Mouse (Mus musculus): Measurements from ENCODE around the gene 9930111J21Rik1. TPM values are rescaled to one million over a fixed set of nuclear protein-coding genes. Genes with fewer than 3 reads are reported as not detected.
"Not testable (repeated sequence)": the region's sequence is repeated elsewhere in the genome, so short reads cannot be mapped to it uniquely, and the experiment has no call there.

9930111J21Rik1 gene
- total RNA-seq (2012; rRNA removed), result 0.04 TPM in 1 of 2 replicates, not detected in the other
- under 1 TPM in 1 of 2 experiments, not detected in 1; 0.06 TPM for polyA plus RNA-seq (2012; ENCODE audit: insufficient read depth in 1 of 2, insufficient read length in 2 of 2, low read depth in 1 of 2, low replicate concordance in 2 of 2, missing spikeins in 1 of 2)

DNA sequence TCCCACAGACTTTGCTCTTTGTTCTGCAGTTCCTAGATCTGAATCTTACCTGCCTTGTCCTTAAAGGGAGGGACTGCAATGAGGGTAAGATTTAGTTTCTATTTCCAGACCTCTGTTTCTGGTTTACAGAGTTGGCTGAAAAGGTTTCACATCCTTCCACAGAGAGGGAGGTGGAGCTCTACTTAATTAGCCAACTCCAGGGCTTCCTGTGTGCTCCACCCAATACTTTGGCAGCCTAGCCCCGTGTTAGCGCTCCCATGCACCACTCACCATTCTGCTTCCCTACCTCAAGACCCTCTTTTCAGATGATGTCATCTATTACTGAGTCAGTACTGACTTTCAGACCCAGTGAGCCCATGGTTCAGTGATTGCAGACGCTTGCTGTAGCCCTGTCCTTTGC is at the start of gene 9930111J21Rik1:
TSS of gene 9930111J21Rik1 (minus strand) at position 148 of the 400 bp plus-strand sequence.
- not testable (repeated sequence) for H3K9me3 ChIP-seq (replicated peaks; ENCODE audit: insufficient read depth, low read length); H3K4me3 ChIP-seq (ENCODE audit: control insufficient read depth in 1 of 2, insufficient read depth in 1 of 2, low read depth in 2 of 2, low read length in 2 of 2); DNase-seq (ENCODE audit: low read depth, low spot score); H3K27me3 ChIP-seq (ENCODE audit: control insufficient read depth in 1 of 2, insufficient read depth in 2 of 2, low read length in 2 of 2); H3K79me2 ChIP-seq (ENCODE audit: control insufficient read depth, insufficient read depth, low read length, poor library complexity); H3K4me1 ChIP-seq (ENCODE audit: control insufficient read depth in 1 of 2, insufficient read depth in 2 of 2, low read length in 2 of 2); H3K9ac ChIP-seq (ENCODE audit: control insufficient read depth, low read depth, low read length, poor library complexity, severe bottlenecking); H3K36me3 ChIP-seq (ENCODE audit: control insufficient read depth in 1 of 2, insufficient read depth in 2 of 2, low read length in 2 of 2); H3K27ac ChIP-seq (ENCODE audit: control insufficient read depth, low read depth, low read length)

DNA sequence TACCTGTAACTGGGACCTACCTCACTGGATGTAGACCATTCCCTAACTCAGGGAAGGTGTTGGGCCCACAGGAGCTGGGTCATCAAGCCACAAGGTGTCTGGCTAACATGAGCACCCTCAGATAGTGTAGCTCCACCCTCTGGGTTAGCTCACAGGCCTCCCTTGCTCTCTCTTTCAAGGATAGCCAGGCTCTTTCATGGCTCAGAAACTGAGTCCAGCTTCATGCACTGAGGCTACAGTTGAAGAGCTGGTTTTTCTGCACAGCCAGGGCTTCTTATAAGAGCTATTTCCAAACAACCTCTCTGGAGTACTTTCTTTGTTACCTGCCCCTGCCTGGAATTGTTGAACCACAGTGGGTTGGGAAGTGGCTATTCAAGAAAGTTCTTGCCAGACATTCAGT is 32.9 kb upstream of the 9930111J21Rik1 start:
- H3K36me3 ChIP-seq (ENCODE audit: control insufficient read depth in 1 of 2, insufficient read depth in 2 of 2, low read length in 2 of 2); H3K27me3 ChIP-seq (ENCODE audit: control insufficient read depth in 1 of 2, insufficient read depth in 2 of 2, low read length in 2 of 2); DNase-seq (ENCODE audit: low read depth, low spot score); H3K4me3 ChIP-seq (ENCODE audit: control insufficient read depth in 1 of 2, insufficient read depth in 1 of 2, low read depth in 2 of 2, low read length in 2 of 2); H3K9ac ChIP-seq (ENCODE audit: control insufficient read depth, low read depth, low read length, poor library complexity, severe bottlenecking); H3K27ac ChIP-seq (ENCODE audit: control insufficient read depth, low read depth, low read length); H3K9me3 ChIP-seq (replicated peaks; ENCODE audit: insufficient read depth, low read length); H3K4me1 ChIP-seq (ENCODE audit: control insufficient read depth in 1 of 2, insufficient read depth in 2 of 2, low read length in 2 of 2); H3K79me2 ChIP-seq (ENCODE audit: control insufficient read depth, insufficient read depth, low read length, poor library complexity): not testable (repeated sequence)

DNA sequence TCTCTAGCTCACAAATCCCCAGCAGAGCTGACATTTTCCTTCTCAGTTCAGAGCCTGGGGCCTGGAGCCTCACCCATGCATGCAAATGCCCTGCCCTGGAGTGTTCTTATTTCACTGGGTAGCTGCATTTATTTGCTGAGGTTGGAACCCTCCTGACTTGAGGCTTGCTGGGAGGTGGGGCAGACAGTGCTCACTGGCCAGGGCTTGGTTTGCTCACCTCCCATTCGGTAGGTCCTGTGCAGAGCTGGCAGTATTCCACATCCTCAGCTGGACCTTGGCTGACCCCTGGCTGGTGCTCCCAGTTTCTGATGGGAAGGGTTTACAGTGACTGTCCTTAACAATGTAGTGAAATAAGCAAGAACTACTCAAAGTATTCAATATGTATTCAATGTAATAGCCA is 27.6 kb upstream of the 9930111J21Rik1 start:
- not testable (repeated sequence) for DNase-seq (ENCODE audit: low read depth, low spot score)

DNA sequence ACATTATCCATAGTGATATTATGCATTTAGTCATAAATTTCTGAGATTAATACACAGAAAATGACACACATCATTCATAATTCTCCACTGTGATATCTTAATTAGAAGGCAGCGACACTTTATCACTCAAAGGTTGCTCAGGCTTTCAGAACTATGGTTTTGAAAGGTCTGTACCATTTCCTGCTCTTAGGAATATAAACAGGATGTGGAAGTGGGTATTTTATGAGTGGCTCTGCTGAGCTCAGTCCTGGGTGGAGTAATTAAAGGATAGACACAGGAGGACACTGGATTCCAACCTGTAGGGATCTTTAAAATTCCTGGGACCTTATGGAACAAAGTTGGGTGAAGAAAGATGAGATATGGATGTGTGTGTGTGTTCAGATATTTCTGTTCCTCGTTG is 27.1 kb upstream of the 9930111J21Rik1 start:
- not testable (repeated sequence) for H3K4me3 ChIP-seq (ENCODE audit: control insufficient read depth in 1 of 2, insufficient read depth in 1 of 2, low read depth in 2 of 2, low read length in 2 of 2); H3K79me2 ChIP-seq (ENCODE audit: control insufficient read depth, insufficient read depth, low read length, poor library complexity); DNase-seq (ENCODE audit: low read depth, low spot score); H3K9ac ChIP-seq (ENCODE audit: control insufficient read depth, low read depth, low read length, poor library complexity, severe bottlenecking); H3K36me3 ChIP-seq (ENCODE audit: control insufficient read depth in 1 of 2, insufficient read depth in 2 of 2, low read length in 2 of 2); H3K27ac ChIP-seq (ENCODE audit: control insufficient read depth, low read depth, low read length); H3K4me1 ChIP-seq (ENCODE audit: control insufficient read depth in 1 of 2, insufficient read depth in 2 of 2, low read length in 2 of 2); H3K27me3 ChIP-seq (ENCODE audit: control insufficient read depth in 1 of 2, insufficient read depth in 2 of 2, low read length in 2 of 2); H3K9me3 ChIP-seq (replicated peaks; ENCODE audit: insufficient read depth, low read length)

More for the DNA sequence above, 27.6 kb upstream of the 9930111J21Rik1 start:
- not testable (repeated sequence) for H3K27ac ChIP-seq (ENCODE audit: control insufficient read depth, low read depth, low read length); H3K36me3 ChIP-seq (ENCODE audit: control insufficient read depth in 1 of 2, insufficient read depth in 2 of 2, low read length in 2 of 2); H3K27me3 ChIP-seq (ENCODE audit: control insufficient read depth in 1 of 2, insufficient read depth in 2 of 2, low read length in 2 of 2); H3K79me2 ChIP-seq (ENCODE audit: control insufficient read depth, insufficient read depth, low read length, poor library complexity); H3K4me3 ChIP-seq (ENCODE audit: control insufficient read depth in 1 of 2, insufficient read depth in 1 of 2, low read depth in 2 of 2, low read length in 2 of 2); H3K9me3 ChIP-seq (replicated peaks; ENCODE audit: insufficient read depth, low read length); H3K9ac ChIP-seq (ENCODE audit: control insufficient read depth, low read depth, low read length, poor library complexity, severe bottlenecking); H3K4me1 ChIP-seq (ENCODE audit: control insufficient read depth in 1 of 2, insufficient read depth in 2 of 2, low read length in 2 of 2)

DNA sequence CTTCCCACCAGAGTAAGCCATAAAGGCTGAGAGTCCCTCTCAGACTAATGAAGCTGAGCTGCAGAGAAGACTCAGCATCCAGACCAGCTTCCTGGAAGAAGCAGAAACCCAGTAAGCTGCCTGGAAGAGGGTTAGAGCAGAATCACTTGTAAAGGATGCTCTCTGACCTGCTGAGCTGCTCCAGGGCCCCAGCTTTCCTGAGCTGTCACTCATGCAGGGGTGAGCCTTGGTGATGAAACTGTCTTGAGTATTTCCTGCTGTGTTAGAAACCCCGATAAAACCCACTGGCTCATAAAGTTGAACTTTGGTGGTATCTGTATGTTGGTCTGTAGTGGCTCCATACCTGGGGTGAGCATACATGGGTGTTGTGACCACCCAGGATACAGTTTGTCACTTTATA is 21.2 kb upstream of the 9930111J21Rik1 start:
- not testable (repeated sequence) for H3K27me3 ChIP-seq (ENCODE audit: control insufficient read depth in 1 of 2, insufficient read depth in 2 of 2, low read length in 2 of 2); H3K79me2 ChIP-seq (ENCODE audit: control insufficient read depth, insufficient read depth, low read length, poor library complexity); H3K27ac ChIP-seq (ENCODE audit: control insufficient read depth, low read depth, low read length); H3K4me3 ChIP-seq (ENCODE audit: control insufficient read depth in 1 of 2, insufficient read depth in 1 of 2, low read depth in 2 of 2, low read length in 2 of 2); H3K36me3 ChIP-seq (ENCODE audit: control insufficient read depth in 1 of 2, insufficient read depth in 2 of 2, low read length in 2 of 2); DNase-seq (ENCODE audit: low read depth, low spot score); H3K9ac ChIP-seq (ENCODE audit: control insufficient read depth, low read depth, low read length, poor library complexity, severe bottlenecking); H3K9me3 ChIP-seq (replicated peaks; ENCODE audit: insufficient read depth, low read length); H3K4me1 ChIP-seq (ENCODE audit: control insufficient read depth in 1 of 2, insufficient read depth in 2 of 2, low read length in 2 of 2)

DNA sequence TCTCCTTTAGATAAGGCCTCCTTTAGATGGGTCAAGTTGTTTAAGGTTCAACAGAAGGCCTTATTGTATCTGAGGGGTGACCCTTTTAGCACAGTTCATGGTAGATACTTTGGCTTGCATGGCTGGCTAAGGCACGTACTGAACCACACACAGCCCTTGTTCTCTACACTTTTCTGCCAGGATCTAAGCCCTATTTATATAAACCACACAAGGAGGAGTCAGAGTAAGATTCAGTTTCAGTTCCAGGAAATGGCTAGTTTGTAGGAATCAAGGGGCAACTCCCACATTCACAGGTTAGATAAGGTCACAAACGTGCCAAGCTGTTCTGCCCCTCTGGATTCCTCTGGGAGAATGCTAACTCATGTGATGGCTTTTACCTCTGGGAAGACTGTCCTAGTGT is 14.8 kb upstream of the 9930111J21Rik1 start, which contains the start of gene Tgtp1:
TSS of gene Tgtp1 (minus strand) at position 155 of the 400 bp plus-strand sequence.
- not testable (repeated sequence) for H3K4me1 ChIP-seq (ENCODE audit: control insufficient read depth in 1 of 2, insufficient read depth in 2 of 2, low read length in 2 of 2); H3K27me3 ChIP-seq (ENCODE audit: control insufficient read depth in 1 of 2, insufficient read depth in 2 of 2, low read length in 2 of 2); H3K79me2 ChIP-seq (ENCODE audit: control insufficient read depth, insufficient read depth, low read length, poor library complexity); H3K27ac ChIP-seq (ENCODE audit: control insufficient read depth, low read depth, low read length); H3K9ac ChIP-seq (ENCODE audit: control insufficient read depth, low read depth, low read length, poor library complexity, severe bottlenecking); H3K9me3 ChIP-seq (replicated peaks; ENCODE audit: insufficient read depth, low read length); H3K36me3 ChIP-seq (ENCODE audit: control insufficient read depth in 1 of 2, insufficient read depth in 2 of 2, low read length in 2 of 2); H3K4me3 ChIP-seq (ENCODE audit: control insufficient read depth in 1 of 2, insufficient read depth in 1 of 2, low read depth in 2 of 2, low read length in 2 of 2)
- DNase-seq (ENCODE audit: low read depth, low spot score), result peak; percentile 6

DNA sequence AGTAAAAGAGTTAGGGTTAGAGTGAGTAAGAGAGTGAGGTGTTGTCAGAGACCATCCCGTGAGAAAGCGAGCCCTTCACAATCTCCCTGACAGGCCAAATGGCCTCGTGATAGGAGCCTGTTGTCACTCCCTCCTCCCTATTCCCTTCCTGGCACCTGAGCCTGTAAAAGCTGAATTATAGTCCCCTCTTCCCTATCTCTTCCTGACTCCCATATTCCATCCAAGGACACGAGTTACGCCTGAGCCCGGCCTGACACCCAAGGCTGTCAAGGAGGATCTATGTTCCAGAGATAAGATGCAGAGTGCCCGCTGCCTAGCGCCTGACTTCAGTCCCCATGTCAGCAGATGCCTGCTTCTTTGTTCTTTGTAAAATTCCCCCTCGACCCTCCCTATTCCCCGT is 14.1 kb upstream of the 9930111J21Rik1 start:
- not testable (repeated sequence) for DNase-seq (ENCODE audit: low read depth, low spot score); H3K27me3 ChIP-seq (ENCODE audit: control insufficient read depth in 1 of 2, insufficient read depth in 2 of 2, low read length in 2 of 2); H3K27ac ChIP-seq (ENCODE audit: control insufficient read depth, low read depth, low read length)

More for the DNA sequence above, 14.1 kb upstream of the 9930111J21Rik1 start:
- not testable (repeated sequence) for H3K4me1 ChIP-seq (ENCODE audit: control insufficient read depth in 1 of 2, insufficient read depth in 2 of 2, low read length in 2 of 2); H3K9ac ChIP-seq (ENCODE audit: control insufficient read depth, low read depth, low read length, poor library complexity, severe bottlenecking); H3K9me3 ChIP-seq (replicated peaks; ENCODE audit: insufficient read depth, low read length); H3K4me3 ChIP-seq (ENCODE audit: control insufficient read depth in 1 of 2, insufficient read depth in 1 of 2, low read depth in 2 of 2, low read length in 2 of 2); H3K79me2 ChIP-seq (ENCODE audit: control insufficient read depth, insufficient read depth, low read length, poor library complexity); H3K36me3 ChIP-seq (ENCODE audit: control insufficient read depth in 1 of 2, insufficient read depth in 2 of 2, low read length in 2 of 2)

All from MEL (cell line).